Mouse (Mus musculus) liver, adult 2 months (tissue): ENCODE results near the gene Acer3. TPM values are rescaled to one million over a fixed set of nuclear protein-coding genes. Genes with fewer than 3 reads are reported as not detected.
A peak's percentile ranks its signal among the peaks of the same experiment; 100 is the strongest.

Experiments used
- DNase-seq: peaks from one replicate; pipeline ENCODE4 v3.0.0-alpha.2; 2011; ENCODE audit warnings: low read depth, low spot score; ENCODE audit errors: extremely low read depth
- H3K27ac ChIP-seq: fragments of 200-500 bp; replicated peaks from 2 replicates; pipeline ENCODE4 v1.5.1; 2012; ENCODE audit warnings: low read depth, mild to moderate bottlenecking, control low read depth, inconsistent platforms, low read length; ENCODE audit not compliant: insufficient read depth
- H3K27me3 ChIP-seq: fragments of 200-500 bp; 2 replicates; pipeline ENCODE4 v1.6.1; 2012; ENCODE audit warnings: mild to moderate bottlenecking, moderate library complexity, low read length, inconsistent platforms; ENCODE audit not compliant: control insufficient read depth, insufficient read depth
- H3K36me3 ChIP-seq: fragments of 200-500 bp; 2 replicates; pipeline ENCODE4 v1.6.1; 2012; ENCODE audit warnings: low read length, inconsistent platforms; ENCODE audit not compliant: control insufficient read depth, insufficient read depth
- H3K4me1 ChIP-seq: fragments of 200-500 bp; 2 replicates; pipeline ENCODE4 v1.6.1; 2011; ENCODE audit warnings: low read length; ENCODE audit not compliant: control insufficient read depth, insufficient read depth
- H3K4me3 ChIP-seq: fragments of 200-500 bp; 2 replicates; pipeline ENCODE4 v1.5.1; 2011; ENCODE audit warnings: low read depth, mild to moderate bottlenecking, control low read depth, low read length, moderate library complexity; ENCODE audit not compliant: insufficient read depth
- H3K79me2 ChIP-seq: fragments of 200-500 bp; 2 replicates; pipeline ENCODE4 v1.6.1; 2012; ENCODE audit warnings: inconsistent platforms, mild to moderate bottlenecking, low read length, moderate library complexity; ENCODE audit not compliant: control insufficient read depth, insufficient read depth
- H3K9ac ChIP-seq: fragments of 200-500 bp; 2 replicates; pipeline ENCODE4 v1.6.1; 2012; ENCODE audit warnings: low read depth, mild to moderate bottlenecking, control low read depth, inconsistent platforms, low read length
- CTCF ChIP-seq: fragments of 200-500 bp; IDR thresholded peaks from 2 replicates; pipeline ENCODE4 v1.5.1; 2011; ENCODE audit warnings: low read depth, low read length, control low read depth
- POLR2A ChIP-seq: fragments of 200-500 bp; IDR thresholded peaks from 2 replicates; pipeline ENCODE4 v1.6.1; 2011; ENCODE audit warnings: low read length, control low read depth; ENCODE audit not compliant: insufficient read depth; ENCODE audit errors: extremely low read depth
- WGBS: fragments of 180-500 bp; shearing (Covaris S2); methylation state at CpG from one replicate; pipeline ENCODE4 v1.1.7; 2018; 5-methylcytosine and 5-hydroxymethylcytosine counted together
- polyA plus RNA-seq: library from polyadenylated mRNA; depleted of rRNA; stranded (reverse); fragments of >200 nt; gene quantifications from 2 replicates; pipeline ENCODE4 v1.2.3, GENCODE M21; 2012
- total RNA-seq: library from RNA; depleted of rRNA; stranded (reverse); fragments of >200 nt; gene quantifications from 2 replicates; pipeline ENCODE4 v1.2.3, GENCODE M21; 2014

Acer3 gene
- total and polyA plus RNA-seq, 2 experiments = 7.4 to 19.7 TPM

GRCm38 (mm10) chr7:98349821-98350220, 28.8 kb upstream of the Acer3 start:
- Histone ChIP-seq H3K36me3 (peaks cover 15% of the 10 kb centered on the region), H3K9ac (peak overlapping the region; percentile 48), H3K4me1 (peaks cover 51% of the 10 kb centered on the region), H3K79me2 (no peaks in the 10 kb centered on the region), H3K27me3 (no peaks in the 10 kb centered on the region), H3K27ac (peak overlapping the region; percentile 79), H3K4me3 (no peak overlapping the region)
- DNase-seq = peak; percentile 89
- 22% methylated on average over 6 of the region's 6 CpGs for WGBS
- TF ChIP-seq POLR2A = no peak
- TF ChIP-seq CTCF = no peak

GRCm38 (mm10) chr7:98349096-98349495, 28.1 kb upstream of the Acer3 start:
- H3K27me3 ChIP-seq = no peaks in the 10 kb centered on the region
- peaks cover 15% of the 10 kb centered on the region for H3K36me3 ChIP-seq
- peak; percentile 82 for DNase-seq
- H3K9ac ChIP-seq = no peak overlapping the region
- TF ChIP-seq CTCF (peak; percentile 99), POLR2A (no peak)
- no peak overlapping the region for H3K4me3 ChIP-seq
- H3K27ac ChIP-seq = peak overlapping the region; percentile 79
- peaks cover 45% of the 10 kb centered on the region for H3K4me1 ChIP-seq
- no peaks in the 10 kb centered on the region for H3K79me2 ChIP-seq
- 10% methylated on average over 5 of the region's 5 CpGs for WGBS

- no peaks in the 10 kb centered on the region for H3K27me3 ChIP-seq
- no peak overlapping the region for H3K9ac ChIP-seq
- H3K4me3 ChIP-seq = no peak overlapping the region
- no peaks in the 10 kb centered on the region for H3K79me2 ChIP-seq
- TF ChIP-seq POLR2A = no peak
- peak; percentile 89 for TF ChIP-seq CTCF
- peaks cover 11% of the 10 kb centered on the region for H3K36me3 ChIP-seq
- H3K4me1 ChIP-seq = peaks cover 35% of the 10 kb centered on the region
- WGBS = 27% methylated on average over 7 of the region's 7 CpGs
- peak overlapping the region; percentile 82 for H3K27ac ChIP-seq
- DNase-seq = peak; percentile 67
Measured at GRCm38 (mm10) chr7:98348043-98348442, 27.0 kb upstream of the Acer3 start.

- no peaks in the 10 kb centered on the region for H3K79me2 ChIP-seq
- no peak overlapping the region for H3K9ac ChIP-seq
- TF ChIP-seq CTCF (no peak), POLR2A (no peak)
- peak; percentile 97 for DNase-seq
- peaks cover 11% of the 10 kb centered on the region for H3K36me3 ChIP-seq
- H3K4me1 ChIP-seq = peaks cover 29% of the 10 kb centered on the region
- no peak overlapping the region for H3K4me3 ChIP-seq
- no peaks in the 10 kb centered on the region for H3K27me3 ChIP-seq
- H3K27ac ChIP-seq = peak overlapping the region; percentile 82
- WGBS = 17% methylated on average over 5 of the region's 5 CpGs
Measured at GRCm38 (mm10) chr7:98347471-98347870, 26.5 kb upstream of the Acer3 start.

- H3K9ac ChIP-seq = no peak overlapping the region
- no peak overlapping the region for H3K4me3 ChIP-seq
- H3K27ac ChIP-seq = no peak overlapping the region
Measured at GRCm38 (mm10) chr7:98345036-98345435, 24.0 kb upstream of the Acer3 start.

GRCm38 (mm10) chr7:98344361-98344760, 23.4 kb upstream of the Acer3 start:
- DNase-seq = no peak
- no peak overlapping the region for H3K4me3 ChIP-seq
- no peaks in the 10 kb centered on the region for H3K79me2 ChIP-seq
- no peak overlapping the region for H3K27ac ChIP-seq
- H3K36me3 ChIP-seq = no peaks in the 10 kb centered on the region
- TF ChIP-seq CTCF (peak; percentile 77), POLR2A (no peak)
- no peak overlapping the region for H3K9ac ChIP-seq
- no peaks in the 10 kb centered on the region for H3K27me3 ChIP-seq
- peaks cover 8% of the 10 kb centered on the region for H3K4me1 ChIP-seq
- WGBS = 40% methylated on average over 3 of the region's 3 CpGs

More at GRCm38 (mm10) chr7:98345036-98345435, 24.0 kb upstream of the Acer3 start:
- no peaks in the 10 kb centered on the region for H3K79me2 ChIP-seq
- TF ChIP-seq POLR2A (no peak), CTCF (no peak)
- H3K27me3 ChIP-seq = no peaks in the 10 kb centered on the region
- no peak for DNase-seq
- WGBS = 51% methylated on average over 6 of the region's 6 CpGs
- no peaks in the 10 kb centered on the region for H3K36me3 ChIP-seq
- peaks cover 15% of the 10 kb centered on the region for H3K4me1 ChIP-seq
